Mouse (Mus musculus): ENCODE measurements around the gene Kctd6. TPM values are rescaled to one million over a fixed set of nuclear protein-coding genes. Genes with fewer than 3 reads are reported as not detected.
A peak's percentile ranks its signal among the peaks of the same experiment; 100 is the strongest.

Kctd6 gene
- total and polyA plus RNA-seq, 2 experiments from 2014 or later: 21.1 to 42.2 TPM

DNA sequence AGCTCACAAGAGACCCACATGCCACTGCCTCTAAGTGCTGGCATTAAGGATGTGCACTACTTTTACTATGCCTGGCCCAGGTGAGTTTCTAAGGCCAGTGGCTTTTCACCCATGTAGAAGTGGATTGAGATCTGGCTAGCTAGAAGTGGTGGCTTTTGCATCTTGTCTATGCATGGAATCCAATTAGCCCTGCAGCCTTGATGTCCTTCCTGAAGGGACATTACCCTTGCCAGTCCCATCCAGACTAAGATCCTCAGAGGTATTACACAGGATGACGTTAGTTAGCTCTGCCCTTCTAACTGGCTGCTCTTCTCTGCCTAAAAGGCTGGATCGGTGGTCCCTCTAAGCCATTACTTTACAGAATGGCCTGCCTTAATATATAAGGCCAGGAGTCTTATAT, 944 bp upstream of the Kctd6 start:
- peaks cover 15% of the 10 kb centered on the region; the same call in 1 of the 2 replicates for H3K4me1 ChIP-seq (ENCODE audit: insufficient read depth, low read length)
- no peaks in the 10 kb centered on the region for H3K36me3 ChIP-seq (ENCODE audit: insufficient read depth, low read length)
- no peak overlapping the region for H3K4me2 ChIP-seq (ENCODE audit: low read depth, low read length)
- no peak overlapping the region for H3K27ac ChIP-seq
- H3K27me3 ChIP-seq (ENCODE audit: insufficient read depth, low read length): no peaks in the 10 kb centered on the region
- ATAC-seq (no peak), DNase-seq (ENCODE audit: low spot score) (no peak)
- no peaks in the 10 kb centered on the region for H3K9me3 ChIP-seq (ENCODE audit: low read length)
- H3K9ac ChIP-seq (replicated peaks; ENCODE audit: low read length): no peak overlapping the region
- no peak for TF ChIP-seq CTCF (IDR thresholded peaks at IDR 0.05; ENCODE audit: low read depth)
- 79% methylated on average over 2 of the region's 2 CpGs for WGBS
- H3K4me3 ChIP-seq (ENCODE audit: low read length): no peak overlapping the region

DNA sequence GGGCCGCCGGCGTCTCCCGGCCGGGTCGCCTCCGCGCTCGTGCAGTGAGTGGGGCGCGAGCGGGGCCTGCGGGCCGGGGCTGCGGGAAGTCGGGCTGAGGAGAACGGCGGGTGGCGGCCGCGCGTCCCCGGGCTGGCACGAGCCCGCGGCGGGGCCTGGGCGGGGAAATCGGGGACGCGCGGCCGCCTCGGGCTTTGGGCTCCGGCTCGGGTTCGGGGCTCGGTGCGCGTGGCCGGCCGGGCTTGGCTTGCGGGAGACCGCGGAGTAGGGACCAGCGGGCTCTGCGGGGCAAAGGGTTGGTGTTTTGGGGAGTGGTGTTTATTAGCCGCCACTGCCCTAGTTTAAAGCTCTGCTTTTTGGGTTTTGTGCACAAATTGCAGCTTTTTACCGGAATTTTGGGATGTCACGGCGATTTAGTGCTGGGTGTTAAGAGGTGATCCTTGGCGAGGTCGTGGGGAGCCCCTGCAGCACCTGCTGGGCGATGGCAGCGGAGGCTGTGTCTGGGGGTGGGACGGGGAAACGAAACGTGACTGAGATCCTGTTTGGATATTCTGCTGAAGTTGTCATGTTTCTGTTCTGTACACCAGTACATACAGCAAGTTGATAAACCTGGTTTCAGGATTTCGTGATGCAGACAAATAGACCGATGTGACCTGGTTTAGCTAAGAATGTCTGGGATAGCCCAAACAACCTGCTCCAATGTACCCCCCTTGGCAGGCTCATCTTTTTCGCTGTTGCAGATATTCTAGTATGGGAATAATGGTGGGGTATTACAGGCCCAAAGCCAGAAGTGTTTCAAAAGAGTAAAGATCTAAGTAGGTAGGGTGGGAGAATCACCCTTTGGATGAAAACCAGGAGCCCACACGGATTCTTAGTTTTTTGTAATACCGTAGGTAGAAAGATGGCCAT, 613 bp downstream of the Kctd6 start:
- WGBS: 2% methylated on average over 58 of the region's 63 CpGs
- H3K27ac ChIP-seq: peak overlapping the region; percentile 98
- peak; percentile 84 for DNase-seq (ENCODE audit: low spot score)
- peaks cover 17% of the 10 kb centered on the region for H3K4me1 ChIP-seq (ENCODE audit: insufficient read depth, low read length)
- peak overlapping the region; percentile 73 for H3K4me3 ChIP-seq (ENCODE audit: low read length)
- peak; percentile 80 for ATAC-seq
- peak overlapping the region; percentile 75 for H3K4me2 ChIP-seq (ENCODE audit: low read depth, low read length)
- no peaks in the 10 kb centered on the region for H3K36me3 ChIP-seq (ENCODE audit: insufficient read depth, low read length)
- no peaks in the 10 kb centered on the region for H3K9me3 ChIP-seq (ENCODE audit: low read length)
- peak overlapping the region; percentile 93 for H3K9ac ChIP-seq (replicated peaks; ENCODE audit: low read length)
- no peak for TF ChIP-seq CTCF (IDR thresholded peaks at IDR 0.05; ENCODE audit: low read depth)
- no peaks in the 10 kb centered on the region for H3K27me3 ChIP-seq (ENCODE audit: insufficient read depth, low read length)

DNA sequence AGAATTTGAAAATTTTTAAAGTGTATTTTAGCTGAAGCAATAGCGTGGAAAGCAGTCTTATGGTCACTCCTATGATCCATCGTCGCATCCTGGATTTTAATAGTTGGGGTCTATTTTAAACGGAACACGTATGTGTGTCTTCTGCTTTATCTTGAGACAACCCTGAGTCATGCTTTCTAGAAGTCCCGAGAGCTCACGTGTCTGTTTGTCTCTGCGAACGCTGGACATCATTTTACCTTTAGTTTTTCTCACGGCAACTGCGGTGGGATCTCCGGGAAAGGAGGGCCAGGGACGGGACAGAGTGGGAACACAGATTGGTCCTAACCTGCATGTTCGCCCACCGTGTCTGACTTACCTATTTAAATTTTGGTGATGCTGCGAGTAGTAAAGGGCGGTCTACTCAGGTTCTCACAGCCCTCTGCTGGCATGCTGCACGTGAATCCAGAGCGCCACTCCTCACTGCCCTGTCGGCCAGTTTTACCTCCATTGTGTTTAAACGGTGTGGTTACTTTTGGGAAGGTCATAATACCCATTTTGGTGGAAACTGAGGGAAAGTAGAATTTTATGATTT, 1.4 kb downstream of the Kctd6 start:
- WGBS: 25% methylated on average over 21 of the region's 21 CpGs
- H3K27ac ChIP-seq: 0 out of 2 replicates have a peak overlapping the region, but pooled peaks have one; percentile 98
- H3K4me1 ChIP-seq (ENCODE audit: insufficient read depth, low read length): peaks cover 17% of the 10 kb centered on the region
- peak; percentile 31; the same call in 1 of the 2 replicates for TF ChIP-seq CTCF (IDR thresholded peaks at IDR 0.05; ENCODE audit: low read depth)
- peak overlapping the region; percentile 93; the same call in 1 of the 2 replicates for H3K9ac ChIP-seq (replicated peaks; ENCODE audit: low read length)
- peak overlapping the region; percentile 73 for H3K4me3 ChIP-seq (ENCODE audit: low read length)
- DNase-seq (ENCODE audit: low spot score) (peak; percentile 23), ATAC-seq (no peak)
- no peaks in the 10 kb centered on the region for H3K36me3 ChIP-seq (ENCODE audit: insufficient read depth, low read length)
- no peaks in the 10 kb centered on the region for H3K27me3 ChIP-seq (ENCODE audit: insufficient read depth, low read length)
- H3K9me3 ChIP-seq (ENCODE audit: low read length): no peaks in the 10 kb centered on the region
- H3K4me2 ChIP-seq (ENCODE audit: low read depth, low read length): peak overlapping the region; percentile 75

DNA sequence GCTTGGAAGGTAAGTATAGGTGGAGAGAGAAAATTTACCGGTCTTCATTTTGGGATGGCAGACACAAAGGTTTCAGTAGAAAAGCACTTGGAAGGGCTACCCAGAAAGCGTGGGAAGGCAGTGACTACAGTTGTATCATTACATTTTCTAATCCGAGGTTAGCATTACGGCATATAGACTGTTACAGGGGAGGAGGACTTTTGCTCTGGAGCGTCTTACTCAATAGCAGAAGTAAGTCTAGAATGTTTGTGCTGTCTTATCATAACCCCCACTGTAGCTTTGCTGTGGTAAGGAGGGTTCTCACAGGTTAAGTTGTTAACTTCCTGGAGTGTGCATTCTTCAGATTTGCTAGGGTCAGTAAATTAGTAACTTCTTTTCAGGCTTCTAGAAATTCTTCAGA, 2.2 kb downstream of the Kctd6 start:
- H3K9me3 ChIP-seq (ENCODE audit: low read length): no peaks in the 10 kb centered on the region
- DNase-seq (ENCODE audit: low spot score) (no peak), ATAC-seq (no peak)
- peaks cover 3% of the 10 kb centered on the region; the same call in 1 of the 2 replicates for H3K36me3 ChIP-seq (ENCODE audit: insufficient read depth, low read length)
- H3K4me1 ChIP-seq (ENCODE audit: insufficient read depth, low read length): peaks cover 17% of the 10 kb centered on the region
- H3K9ac ChIP-seq (replicated peaks; ENCODE audit: low read length): 0 out of 2 replicates have a peak overlapping the region, but pooled peaks have one; percentile 93
- peak overlapping the region; percentile 75 for H3K4me2 ChIP-seq (ENCODE audit: low read depth, low read length)
- H3K4me3 ChIP-seq (ENCODE audit: low read length): peak overlapping the region; percentile 73
- 68% methylated on average over 5 of the region's 5 CpGs for whole genome bisulfite sequencing
- H3K27ac ChIP-seq: no peak overlapping the region
- H3K27me3 ChIP-seq (ENCODE audit: insufficient read depth, low read length): no peaks in the 10 kb centered on the region
- no peak for TF ChIP-seq CTCF (IDR thresholded peaks at IDR 0.05; ENCODE audit: low read depth)

DNA sequence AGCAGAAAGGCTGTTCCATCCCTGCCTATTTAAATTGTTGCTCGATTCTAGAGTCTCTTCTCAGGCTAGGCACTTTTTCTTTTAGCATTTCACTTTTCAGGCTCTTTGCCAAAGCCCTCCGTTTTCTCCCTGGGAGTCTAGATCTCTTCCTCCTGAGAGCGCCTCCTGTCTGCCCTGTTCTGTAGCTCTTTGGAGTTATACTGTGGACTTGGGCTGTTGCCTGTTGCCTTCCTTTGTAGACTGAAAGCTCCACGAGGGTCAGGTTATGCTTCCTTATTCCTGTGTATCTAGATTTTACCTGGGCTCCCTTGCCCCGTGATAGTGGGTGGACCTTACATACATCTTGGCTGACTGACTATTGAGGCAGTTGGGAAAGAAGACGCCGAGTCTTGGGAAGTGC, 4.3 kb downstream of the Kctd6 start:
- DNase-seq (ENCODE audit: low spot score): peak; percentile 17
- peak overlapping the region; percentile 67; the same call in 1 of the 2 replicates for H3K27ac ChIP-seq
- 30% methylated on average over 7 of the region's 7 CpGs for WGBS

DNA sequence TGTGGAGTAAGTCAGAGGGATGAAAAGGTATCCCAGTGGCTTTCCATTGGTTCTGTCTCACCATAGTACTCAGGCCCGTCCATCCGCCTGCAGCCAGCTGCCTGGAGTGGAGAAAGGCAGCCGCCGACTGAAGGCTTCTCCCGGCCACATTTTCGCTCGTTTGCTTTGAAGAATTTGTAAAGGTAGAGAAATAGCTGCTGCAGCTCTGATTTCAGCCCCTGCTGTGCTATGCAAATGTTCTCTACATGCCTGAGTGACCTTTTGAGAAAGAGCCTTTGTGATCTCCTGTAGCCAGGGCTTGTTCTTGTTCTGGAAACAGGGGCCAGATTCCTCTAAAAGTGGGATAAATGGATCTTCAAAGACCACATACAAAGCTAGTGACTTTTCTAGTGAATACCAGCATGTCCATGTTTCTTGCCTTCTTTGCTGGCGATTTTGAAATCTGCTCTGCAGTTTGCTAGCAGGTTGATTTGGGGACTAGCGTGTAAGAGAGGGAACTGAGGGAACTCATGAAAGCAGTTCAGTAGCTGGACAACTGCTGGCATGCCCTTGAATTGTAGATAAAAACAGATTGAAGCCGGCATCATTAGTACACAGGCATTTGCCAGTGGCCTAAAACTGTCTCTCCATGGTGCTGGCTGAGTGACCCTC, 4.9 kb downstream of the Kctd6 start:
- WGBS: 19% methylated on average over 10 of the region's 10 CpGs
- no peaks in the 10 kb centered on the region for H3K9me3 ChIP-seq (ENCODE audit: low read length)
- peak; percentile 53 for DNase-seq (ENCODE audit: low spot score)
- no peaks in the 10 kb centered on the region for H3K27me3 ChIP-seq (ENCODE audit: insufficient read depth, low read length)
- no peak overlapping the region for H3K4me3 ChIP-seq (ENCODE audit: low read length)
- 0 out of 2 replicates have a peak overlapping the region, but pooled peaks have one; percentile 30 for H3K9ac ChIP-seq (replicated peaks; ENCODE audit: low read length)
- no peak for ATAC-seq
- H3K36me3 ChIP-seq (ENCODE audit: insufficient read depth, low read length): peaks cover 15% of the 10 kb centered on the region; the same call in 1 of the 2 replicates
- no peak for TF ChIP-seq CTCF (IDR thresholded peaks at IDR 0.05; ENCODE audit: low read depth)
- H3K4me2 ChIP-seq (ENCODE audit: low read depth, low read length): peak overlapping the region; percentile 40
- peak overlapping the region; percentile 67; the same call in 1 of the 2 replicates for H3K27ac ChIP-seq
- H3K4me1 ChIP-seq (ENCODE audit: insufficient read depth, low read length): peaks cover 17% of the 10 kb centered on the region

More for the DNA sequence above, 4.3 kb downstream of the Kctd6 start:
- peaks cover 15% of the 10 kb centered on the region; the same call in 1 of the 2 replicates for H3K36me3 ChIP-seq (ENCODE audit: insufficient read depth, low read length)
- H3K4me3 ChIP-seq (ENCODE audit: low read length): no peak overlapping the region
- no peak for ATAC-seq
- no peaks in the 10 kb centered on the region for H3K9me3 ChIP-seq (ENCODE audit: low read length)
- H3K4me1 ChIP-seq (ENCODE audit: insufficient read depth, low read length): peaks cover 17% of the 10 kb centered on the region
- peak; percentile 43 for TF ChIP-seq CTCF (IDR thresholded peaks at IDR 0.05; ENCODE audit: low read depth)
- H3K9ac ChIP-seq (replicated peaks; ENCODE audit: low read length): no peak overlapping the region
- no peaks in the 10 kb centered on the region for H3K27me3 ChIP-seq (ENCODE audit: insufficient read depth, low read length)
- peak overlapping the region; percentile 40 for H3K4me2 ChIP-seq (ENCODE audit: low read depth, low read length)

All from hindbrain, postnatal 0 days (tissue).